Mouse (Mus musculus) megakaryocyte, embryonic 14.5 days (primary cell): ENCODE measurements around the gene Fam173a. TPM values are rescaled to one million over a fixed set of nuclear protein-coding genes. Genes with fewer than 3 reads are reported as not detected.

Experiments used
- H3K27me3 ChIP-seq: replicated peaks from 2 replicates; pipeline ENCODE3; 2012; ENCODE audit warnings: inconsistent platforms
- H3K36me3 ChIP-seq: replicated peaks from 2 replicates; pipeline ENCODE3; 2012; ENCODE audit warnings: low read length, inconsistent platforms, mixed read lengths
- H3K4me1 ChIP-seq: 2 replicates; pipeline ENCODE4 v1.6.1; 2012; ENCODE audit warnings: inconsistent platforms
- H3K4me3 ChIP-seq: replicated peaks from 2 replicates; pipeline ENCODE3; 2012; ENCODE audit warnings: moderate library complexity, mild to moderate bottlenecking, inconsistent platforms
- H3K9me3 ChIP-seq: 2 replicates; pipeline ENCODE4 v1.6.1; 2012; ENCODE audit warnings: inconsistent platforms
- FLI1 ChIP-seq: IDR thresholded peaks from 2 replicates; pipeline ENCODE4 v1.6.1; 2012; ENCODE audit warnings: low read length, inconsistent platforms, mixed read lengths
- GATA1 ChIP-seq: IDR thresholded peaks from 3 replicates; pipeline ENCODE4 v1.6.1; 2012; ENCODE audit warnings: mixed read lengths, low read length, inconsistent platforms, borderline replicate concordance
- polyA plus RNA-seq: library from polyadenylated mRNA; stranded (reverse); fragments of >175 nt; gene quantifications from 2 replicates; pipeline ENCODE4 v1.2.3, GENCODE M21; 2012; ENCODE audit warnings: low replicate concordance; ENCODE audit not compliant: insufficient read depth

Gene Fam173a
- polyA plus RNA-seq, 1 experiment, result 23.4 TPM

GRCm38 (mm10) chr17:25785281-25785745 is 7.4 kb downstream of the Fam173a start, which contains the start of gene Haghl:
TSS of gene Haghl (minus strand) at chr17:25785673.
- Histone ChIP-seq H3K4me1 (peaks cover 34% of the 10 kb centered on the region), H3K9me3 (no peaks in the 10 kb centered on the region), H3K4me3 (peak within 1 kb of the TSS; percentile 98), H3K27me3 (no peaks in the 10 kb centered on the region), H3K36me3 (peaks cover 65% of the 10 kb centered on the region)
- no peak for TF ChIP-seq GATA1
- TF ChIP-seq FLI1, result no peak

- peaks cover 68% of the 10 kb centered on the region for H3K36me3 ChIP-seq
- no peaks in the 10 kb centered on the region for H3K9me3 ChIP-seq
- H3K4me3 ChIP-seq, result peak overlapping the region; percentile 98
Measured at GRCm38 (mm10) chr17:25783861-25784574, 8.7 kb downstream of the Fam173a start.

GRCm38 (mm10) chr17:25783086-25783485 is 9.6 kb downstream of the Fam173a start:
- Histone ChIP-seq H3K9me3 (no peaks in the 10 kb centered on the region), H3K27me3 (no peaks in the 10 kb centered on the region), H3K36me3 (peaks cover 71% of the 10 kb centered on the region), H3K4me1 (peaks cover 34% of the 10 kb centered on the region), H3K4me3 (no peak overlapping the region)
- TF ChIP-seq FLI1 (no peak), GATA1 (no peak)

More at GRCm38 (mm10) chr17:25783861-25784574, 8.7 kb downstream of the Fam173a start:
- peaks cover 34% of the 10 kb centered on the region for H3K4me1 ChIP-seq
- H3K27me3 ChIP-seq, result no peaks in the 10 kb centered on the region
- TF ChIP-seq FLI1 (no peak), GATA1 (no peak)

GRCm38 (mm10) chr17:25781339-25781738 is 11.4 kb downstream of the Fam173a start:
- Histone ChIP-seq H3K9me3 (no peaks in the 10 kb centered on the region), H3K4me3 (no peak overlapping the region), H3K27me3 (no peaks in the 10 kb centered on the region), H3K4me1 (peaks cover 32% of the 10 kb centered on the region), H3K36me3 (peaks cover 77% of the 10 kb centered on the region)
- TF ChIP-seq FLI1, result no peak

- Histone ChIP-seq H3K4me3 (no peak overlapping the region), H3K27me3 (no peaks in the 10 kb centered on the region), H3K36me3 (peaks cover 73% of the 10 kb centered on the region), H3K9me3 (no peaks in the 10 kb centered on the region), H3K4me1 (peaks cover 29% of the 10 kb centered on the region)
- TF ChIP-seq FLI1 (no peak), GATA1 (no peak)
Measured at GRCm38 (mm10) chr17:25777948-25778347, 14.8 kb downstream of the Fam173a start.

- TF ChIP-seq GATA1, result no peak
- TF ChIP-seq FLI1, result no peak
- peaks cover 49% of the 10 kb centered on the region for H3K36me3 ChIP-seq
- peak overlapping the region; percentile 64 for H3K4me3 ChIP-seq
- no peaks in the 10 kb centered on the region for H3K9me3 ChIP-seq
- H3K27me3 ChIP-seq, result peaks cover 11% of the 10 kb centered on the region
- H3K4me1 ChIP-seq, result peaks cover 29% of the 10 kb centered on the region
Measured at GRCm38 (mm10) chr17:25775318-25776062, 17.2 kb downstream of the Fam173a start.

- Histone ChIP-seq H3K4me1 (peaks cover 29% of the 10 kb centered on the region), H3K27me3 (peaks cover 24% of the 10 kb centered on the region), H3K4me3 (peak within 1 kb of the TSS; percentile 99), H3K36me3 (peaks cover 30% of the 10 kb centered on the region), H3K9me3 (no peaks in the 10 kb centered on the region)
- TF ChIP-seq GATA1, result no peak
- no peak for TF ChIP-seq FLI1
Measured at GRCm38 (mm10) chr17:25773549-25774120, 19.1 kb downstream of the Fam173a start, which contains the start of gene Narfl. TSS of gene Narfl (plus strand) at chr17:25773776.

GRCm38 (mm10) chr17:25769331-25769730 is 23.4 kb downstream of the Fam173a start:
- H3K4me3 ChIP-seq, result no peak overlapping the region
- H3K36me3 ChIP-seq, result no peaks in the 10 kb centered on the region
- H3K9me3 ChIP-seq, result no peaks in the 10 kb centered on the region
- peaks cover 48% of the 10 kb centered on the region for H3K27me3 ChIP-seq
- TF ChIP-seq FLI1 (no peak), GATA1 (no peak)
- peaks cover 10% of the 10 kb centered on the region for H3K4me1 ChIP-seq

- H3K4me3 ChIP-seq, result no peak overlapping the region
- H3K4me1 ChIP-seq, result no peaks in the 10 kb centered on the region
- H3K36me3 ChIP-seq, result no peaks in the 10 kb centered on the region
- no peak for TF ChIP-seq FLI1
- TF ChIP-seq GATA1, result no peak
- no peaks in the 10 kb centered on the region for H3K9me3 ChIP-seq
- H3K27me3 ChIP-seq, result peaks cover 52% of the 10 kb centered on the region
Measured at GRCm38 (mm10) chr17:25765886-25766285, 26.8 kb downstream of the Fam173a start.
